ENCODE assay signal across 23 mouse cellular contexts in genomic region chr4:154015476-154015875, GRCm38 (mm10). TPM values are rescaled to one million over a fixed set of nuclear protein-coding genes. Genes with fewer than 3 reads are reported as not detected.
DNase-seq lines count a peak whose midpoint lies in the region; ATAC-seq lines count a peak whose summit lies in the region.
"Had no signal": no experiment of that assay in that cellular context is flagged by ENCODE, and none has a peak within 500 bp of the region (broad histone marks: within the 10 kb centered on the region; RNA-seq: fewer than 3 reads in every experiment).

No protein-coding gene starts in this region.

- no peak overlapping the region for H3K4me2 ChIP-seq in kidney, embryonic 14.5 days (replicated peaks; ENCODE audit: low read depth, low read length)
- no peak overlapping the region for H3K4me2 ChIP-seq in hindbrain, embryonic 11.5 days (replicated peaks; ENCODE audit: low read depth, low read length)
- H3K4me2 ChIP-seq: embryonic facial prominence, embryonic 13.5 days; forebrain, embryonic 12.5 days; heart, embryonic 13.5 days; hindbrain, embryonic 12.5 days had no signal

- no peaks in the 10 kb centered on the region for H3K9me3 ChIP-seq in kidney, embryonic 14.5 days (ENCODE audit: control insufficient read depth, low read length)
- H3K9me3 ChIP-seq in hindbrain, embryonic 11.5 days (ENCODE audit: control insufficient read depth, low read length) = no peaks in the 10 kb centered on the region
- H3K9me3 ChIP-seq: embryonic facial prominence, embryonic 13.5 days; forebrain, embryonic 12.5 days; heart, embryonic 13.5 days; hindbrain, embryonic 12.5 days had no signal

- no peak overlapping the region for H3K9ac ChIP-seq in kidney, embryonic 14.5 days (ENCODE audit: low read depth, low read length)
- no peak overlapping the region for H3K9ac ChIP-seq in hindbrain, embryonic 11.5 days (ENCODE audit: low read depth, low read length)
- H3K9ac ChIP-seq: embryonic facial prominence, embryonic 13.5 days; forebrain, embryonic 12.5 days; heart, embryonic 13.5 days; hindbrain, embryonic 12.5 days had no signal

- 96% methylated on average over 11 of the region's 11 CpGs for WGBS in kidney, embryonic 14.5 days
- WGBS in hindbrain, embryonic 11.5 days = 93% methylated on average over 11 of the region's 11 CpGs

- H3K4me1 ChIP-seq in kidney, embryonic 14.5 days (ENCODE audit: control insufficient read depth, insufficient read depth, low read length) = peaks cover 12% of the 10 kb centered on the region
- peaks cover 6% of the 10 kb centered on the region; the same call in 1 of the 2 replicates for H3K4me1 ChIP-seq in hindbrain, embryonic 11.5 days (replicated peaks; ENCODE audit: control insufficient read depth, insufficient read depth, low read length)

- H3K27ac ChIP-seq in kidney, embryonic 14.5 days (ENCODE audit: low read depth, low read length) = no peak overlapping the region
- no peak overlapping the region for H3K27ac ChIP-seq in hindbrain, embryonic 11.5 days (ENCODE audit: low read depth, low read length)
- H3K27ac ChIP-seq: embryonic facial prominence, embryonic 13.5 days; forebrain, embryonic 12.5 days; heart, embryonic 13.5 days; hindbrain, embryonic 12.5 days had no signal

- H3K27me3 ChIP-seq in kidney, embryonic 14.5 days (ENCODE audit: control insufficient read depth, insufficient read depth, low read length) = no peaks in the 10 kb centered on the region
- no peaks in the 10 kb centered on the region for H3K27me3 ChIP-seq in hindbrain, embryonic 11.5 days (ENCODE audit: control insufficient read depth, insufficient read depth, low read length)
- H3K27me3 ChIP-seq: embryonic facial prominence, embryonic 13.5 days; forebrain, embryonic 12.5 days; heart, embryonic 13.5 days; hindbrain, embryonic 12.5 days had no signal

- DNase-seq in kidney, adult 11 months = peak; percentile 43
- peak; percentile 28 to 66 for DNase-seq in kidney, postnatal 36 days
- DNase-seq in kidney, postnatal 4 days = no peak
- DNase-seq in gastrocnemius, postnatal 25 days = peak; percentile 42
- no peak for DNase-seq in embryo, embryonic 9.5 days (ENCODE audit: extremely low spot score)
- no peak for DNase-seq in hindbrain, embryonic 11.5 days (ENCODE audit: low spot score)
- DNase-seq: adrenal gland, postnatal 10 days; cerebellum, adult 11-12 months; cerebellum, adult 9-10 months; heart, adult 11 months; heart, postnatal 36 days had no signal

- H3K4me3 ChIP-seq in kidney, embryonic 14.5 days (ENCODE audit: low read length) = no peak overlapping the region
- no peak overlapping the region for H3K4me3 ChIP-seq in hindbrain, embryonic 11.5 days (ENCODE audit: low read depth, low read length)
- H3K4me3 ChIP-seq: embryonic facial prominence, embryonic 13.5 days; forebrain, embryonic 12.5 days; heart, embryonic 13.5 days; hindbrain, embryonic 12.5 days had no signal

- peaks cover 55% of the 10 kb centered on the region for H3K36me3 ChIP-seq in kidney, embryonic 14.5 days (ENCODE audit: control insufficient read depth, insufficient read depth, low read length)
- H3K36me3 ChIP-seq in hindbrain, embryonic 11.5 days (ENCODE audit: control insufficient read depth, insufficient read depth, low read length) = peaks cover 7% of the 10 kb centered on the region

- ATAC-seq in kidney, embryonic 14.5 days (ENCODE audit: low FRiP score, low TSS enrichment) = no peak
- ATAC-seq in hindbrain, embryonic 11.5 days (ENCODE audit: low FRiP score) = no peak
- ATAC-seq: forebrain, embryonic 16.5 days; hindbrain, embryonic 16.5 days had no signal

RNA-seq across cellular contexts. Expression of gene Lrrc47, which starts 3.9 kb away (rescaled TPM):
- 12.1 and 13.6 TPM in 2 replicates for polyA plus RNA-seq in kidney, embryonic 14.5 days (2014; fragmentation: Nextera tagmentation; extraction: Ambion mirVana)
- total RNA-seq in gastrocnemius, postnatal 25 days (2021) = 10 to 100 TPM; 19.6 to 21.4 TPM
- polyA plus RNA-seq in hindbrain, embryonic 11.5 days (2014; fragmentation: Nextera tagmentation; extraction: Ambion mirVana) = 11.8 and 14.2 TPM in 2 replicates

RNA-seq across cellular contexts. Expression of gene Smim1, which starts 10.6 kb away (rescaled TPM):
- polyA plus RNA-seq in kidney, embryonic 14.5 days (2014; fragmentation: Nextera tagmentation; extraction: Ambion mirVana) = 29.9 and 35.4 TPM in 2 replicates
- 1 to 10 TPM; 2.2 to 3.4 TPM for total RNA-seq in gastrocnemius, postnatal 25 days (2021)
- polyA plus RNA-seq in hindbrain, embryonic 11.5 days (2014; fragmentation: Nextera tagmentation; extraction: Ambion mirVana) = 9.7 and 9.8 TPM in 2 replicates

RNA-seq across cellular contexts. Expression of gene Ccdc27, which starts 27.0 kb away (rescaled TPM):
- polyA plus RNA-seq in kidney, embryonic 14.5 days (2014; fragmentation: Nextera tagmentation; extraction: Ambion mirVana) = not detected in 2 replicates
- total RNA-seq in gastrocnemius, postnatal 25 days (2021) = not detected
- polyA plus RNA-seq in hindbrain, embryonic 11.5 days (2014; fragmentation: Nextera tagmentation; extraction: Ambion mirVana) = not detected in 2 replicates
- total RNA-seq: adrenal gland, postnatal 10 days; heart, postnatal 36 days; MEL had no signal
- polyA plus RNA-seq: C2C12; cortical plate, adult 2 months; embryonic facial prominence, embryonic 13.5 days; forebrain, embryonic 12.5 days; forebrain, embryonic 16.5 days; frontal cortex, adult 2 months; heart, embryonic 13.5 days; heart, postnatal 0 days; hindbrain, embryonic 12.5 days; hindbrain, embryonic 16.5 days had no signal

RNA-seq across cellular contexts. Expression of gene Cep104, which starts 40.5 kb away (rescaled TPM):
- 11.4 and 17.4 TPM in 2 replicates for polyA plus RNA-seq in kidney, embryonic 14.5 days (2014; fragmentation: Nextera tagmentation; extraction: Ambion mirVana)
- 10 to 100 TPM; 20.0 to 21.9 TPM for total RNA-seq in gastrocnemius, postnatal 25 days (2021)
- 16.8 and 19.7 TPM in 2 replicates for polyA plus RNA-seq in hindbrain, embryonic 11.5 days (2014; fragmentation: Nextera tagmentation; extraction: Ambion mirVana)

RNA-seq across cellular contexts. Expression of gene Dffb, which starts 40.5 kb away (rescaled TPM):
- polyA plus RNA-seq in kidney, embryonic 14.5 days (2014; fragmentation: Nextera tagmentation; extraction: Ambion mirVana) = 11.1 and 14.1 TPM in 2 replicates
- total RNA-seq in gastrocnemius, postnatal 25 days (2021) = 1 to 10 TPM; 2.2 to 2.7 TPM
- 10.7 and 11.4 TPM in 2 replicates for polyA plus RNA-seq in hindbrain, embryonic 11.5 days (2014; fragmentation: Nextera tagmentation; extraction: Ambion mirVana)

Comparison
In these comparisons a context has a peak if more than half of its experiments do, and no peak if none do; other contexts are left out.
1. DNase-seq: peak in kidney, adult 11 months (single experiment), kidney, postnatal 36 days (2 of 2) and gastrocnemius, postnatal 25 days (single experiment); none in kidney, postnatal 4 days (0 of 2), embryo, embryonic 9.5 days (single experiment) and hindbrain, embryonic 11.5 days (single experiment).